Mouse (Mus musculus) limb, embryonic 14.5 days (tissue): ENCODE data around the gene Plcb3. TPM values are rescaled to one million over a fixed set of nuclear protein-coding genes. Genes with fewer than 3 reads are reported as not detected.

ENCODE experiments used
- ATAC-seq: fragments of 200-750 bp; cut with Nextera tagmentation; 2 replicates; pipeline ENCODE4 v1.8.0; 2017; ENCODE audit warnings: low read depth, moderate number of reproducible peaks, moderate TSS enrichment; ENCODE audit not compliant: low FRiP score
- DNase-seq: peaks from one replicate; pipeline ENCODE4 v3.0.0-alpha.2; 2015; ENCODE audit warnings: low spot score
- H3K27ac ChIP-seq: fragments of 300-500 bp; sonication (generic); replicated peaks from 2 replicates; pipeline ENCODE4 v1.5.1; 2014; ENCODE audit warnings: low read depth, mild to moderate bottlenecking, low read length, moderate library complexity, mixed read lengths
- H3K27me3 ChIP-seq: fragments of 300-500 bp; sonication (generic); 2 replicates; pipeline ENCODE4 v1.6.1; 2014; ENCODE audit warnings: low read length, mixed read lengths; ENCODE audit not compliant: control insufficient read depth, insufficient read depth
- H3K36me3 ChIP-seq: fragments of 300-500 bp; sonication (generic); 2 replicates; pipeline ENCODE4 v1.6.1; 2014; ENCODE audit warnings: mild to moderate bottlenecking, low read length, moderate library complexity, mixed read lengths; ENCODE audit not compliant: control insufficient read depth, insufficient read depth
- H3K4me1 ChIP-seq: fragments of 300-500 bp; sonication (generic); 2 replicates; pipeline ENCODE4 v1.6.1; 2014; ENCODE audit warnings: antibody characterized with exemption, low read length, mixed read lengths; ENCODE audit not compliant: control insufficient read depth, insufficient read depth
- H3K4me2 ChIP-seq: fragments of 300-500 bp; sonication (generic); replicated peaks from 2 replicates; pipeline ENCODE4 v1.6.1; 2014; ENCODE audit warnings: low read depth, mild to moderate bottlenecking, low read length, moderate library complexity; ENCODE audit not compliant: severe bottlenecking
- H3K4me3 ChIP-seq: fragments of 300-500 bp; sonication (generic); replicated peaks from 2 replicates; pipeline ENCODE4 v1.5.1; 2014; ENCODE audit warnings: low read length
- H3K9ac ChIP-seq: fragments of 300-500 bp; sonication (generic); 2 replicates; pipeline ENCODE4 v1.6.1; 2014; ENCODE audit warnings: mild to moderate bottlenecking, low read depth, low read length, moderate library complexity; ENCODE audit not compliant: severe bottlenecking
- H3K9me3 ChIP-seq: fragments of 300-500 bp; sonication (generic); 2 replicates; pipeline ENCODE4 v1.6.1; 2016; ENCODE audit warnings: low read length; ENCODE audit not compliant: control insufficient read depth
- POLR2A ChIP-seq: fragments of 200-500 bp; IDR thresholded peaks from 2 replicates; pipeline ENCODE4 v1.8.0; 2012; ENCODE audit warnings: inconsistent platforms, mild to moderate bottlenecking, moderate library complexity, borderline replicate concordance; ENCODE audit not compliant: insufficient read depth, insufficient read length; ENCODE audit errors: extremely low read depth
- WGBS: fragments of 180-500 bp; shearing (Covaris S2); extraction: QIAGEN DNeasy Blood & Tissue Kit; methylation state at CpG from one replicate; pipeline ENCODE4 v1.1.7; 2014; 5-methylcytosine and 5-hydroxymethylcytosine counted together
- polyA plus RNA-seq, 2 experiments: library from polyadenylated mRNA; depleted of rRNA in 1 of 2; stranded (reverse) in 1 of 2; unstranded in 1 of 2; fragments of >200 nt; fragmentation: Nextera tagmentation in 1 of 2; extraction: Ambion mirVana in 1 of 2; gene quantifications; 2 replicates each; pipeline versions ENCODE4 v1.2.1 to v1.2.3; 2012 to 2014

The Plcb3 gene
- polyA plus RNA-seq, 2 experiments = 36.6 to 80.6 TPM

- H3K4me1 ChIP-seq = peaks cover 18% of the 10 kb centered on the region
- DNase-seq = peak; percentile 92
- WGBS = under 1% methylated on average over 35 of the region's 35 CpGs
Measured at GRCm38 (mm10) chr19:6951381-6951968, 24.8 kb downstream of the Plcb3 start.

GRCm38 (mm10) chr19:6950613-6951153 lies 25.6 kb downstream of the Plcb3 start:
- ATAC-seq (peak; percentile 48), DNase-seq (peak; percentile 72)
- H3K4me2 ChIP-seq = peak overlapping the region; percentile 98
- H3K4me1 ChIP-seq = peaks cover 18% of the 10 kb centered on the region
- H3K9ac ChIP-seq = peak overlapping the region; percentile 70
- under 1% methylated on average over 28 of the region's 28 CpGs for WGBS
- TF ChIP-seq POLR2A = peak; percentile 67; the same call in 1 of the 2 replicates
- H3K4me3 ChIP-seq = peak overlapping the region; percentile 62
- peak overlapping the region; percentile 92 for H3K27ac ChIP-seq
- no peaks in the 10 kb centered on the region for H3K9me3 ChIP-seq
- H3K36me3 ChIP-seq = peaks cover 28% of the 10 kb centered on the region
- H3K27me3 ChIP-seq = no peaks in the 10 kb centered on the region

More at GRCm38 (mm10) chr19:6951381-6951968, 24.8 kb downstream of the Plcb3 start:
- Histone ChIP-seq H3K36me3 (peaks cover 32% of the 10 kb centered on the region), H3K27ac (peak overlapping the region; percentile 92), H3K4me3 (peak overlapping the region; percentile 62), H3K4me2 (peak overlapping the region; percentile 98), H3K9me3 (no peaks in the 10 kb centered on the region), H3K9ac (peak overlapping the region; percentile 70), H3K27me3 (no peaks in the 10 kb centered on the region)
- ATAC-seq = peak; percentile 86
- 0 out of 2 replicates have a peak, but pooled peaks have one; percentile 9 for TF ChIP-seq POLR2A

- TF ChIP-seq POLR2A = no peak
- Histone ChIP-seq H3K36me3 (peaks cover 26% of the 10 kb centered on the region), H3K4me2 (peak overlapping the region; percentile 98), H3K4me3 (peak overlapping the region; percentile 62), H3K27ac (peak overlapping the region; percentile 92; the same call in 1 of the 2 replicates), H3K9ac (peak overlapping the region; percentile 70; the same call in 1 of the 2 replicates), H3K9me3 (no peaks in the 10 kb centered on the region), H3K27me3 (no peaks in the 10 kb centered on the region), H3K4me1 (peaks cover 18% of the 10 kb centered on the region)
- DNase-seq (no peak), ATAC-seq (no peak)
- 67% methylated on average over 5 of the region's 5 CpGs for WGBS
Measured at GRCm38 (mm10) chr19:6949951-6950350, 26.3 kb downstream of the Plcb3 start.

GRCm38 (mm10) chr19:6949532-6949931 lies 26.7 kb downstream of the Plcb3 start:
- Histone ChIP-seq H3K36me3 (peaks cover 22% of the 10 kb centered on the region), H3K9me3 (no peaks in the 10 kb centered on the region), H3K4me1 (peaks cover 18% of the 10 kb centered on the region), H3K9ac (no peak overlapping the region), H3K4me3 (no peak overlapping the region), H3K4me2 (no peak overlapping the region), H3K27me3 (no peaks in the 10 kb centered on the region), H3K27ac (no peak overlapping the region)
- DNase-seq (no peak), ATAC-seq (no peak)
- TF ChIP-seq POLR2A = no peak
- 89% methylated on average over 5 of the region's 5 CpGs for WGBS

- no peak overlapping the region for H3K4me3 ChIP-seq
- no peaks in the 10 kb centered on the region for H3K27me3 ChIP-seq
- H3K27ac ChIP-seq = no peak overlapping the region
- H3K36me3 ChIP-seq = peaks cover 12% of the 10 kb centered on the region
- no peak for TF ChIP-seq POLR2A
- H3K9me3 ChIP-seq = no peaks in the 10 kb centered on the region
- no peak for DNase-seq
- 81% methylated on average over 4 of the region's 4 CpGs for WGBS
- H3K4me2 ChIP-seq = no peak overlapping the region
- peaks cover 18% of the 10 kb centered on the region for H3K4me1 ChIP-seq
- no peak for ATAC-seq
- H3K9ac ChIP-seq = no peak overlapping the region
Measured at GRCm38 (mm10) chr19:6948186-6948585, 28.1 kb downstream of the Plcb3 start.
